Mouse (Mus musculus): ENCODE measurements at regions not wholly inside any gene's neighbourhood (a gene's known extent, or its start where the extent isn't known, plus 50 kb on each side); places are given as distances from the start of the nearest gene placed in this dataset.

DNA sequence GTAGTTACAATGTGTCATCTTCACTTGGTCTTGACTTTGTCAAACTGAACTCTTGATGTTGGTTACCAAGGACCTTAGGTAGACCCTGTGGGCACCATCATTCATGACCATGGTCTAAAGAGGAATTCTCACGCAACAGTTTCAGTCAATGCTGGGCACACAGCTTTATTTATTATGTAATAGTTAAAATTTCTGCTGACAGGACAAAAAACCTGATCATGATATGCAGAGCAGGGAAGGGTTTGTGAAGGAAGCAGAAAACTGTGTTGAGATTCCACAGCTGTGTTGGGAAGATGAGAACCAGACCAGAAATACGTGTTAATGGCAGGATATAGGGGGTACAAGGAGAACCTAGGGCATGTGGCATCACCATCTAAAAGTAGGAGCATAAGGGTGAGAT, 100.8 kb downstream of the Nmur2 start:
- WGBS: 83% methylated on average over 2 of the region's 2 CpGs
- Histone ChIP-seq H3K9ac (replicated peaks; ENCODE audit: low read length) (no peak overlapping the region), H3K36me3 (replicated peaks; ENCODE audit: control insufficient read depth, insufficient read depth, low read depth, low read length) (no peaks in the 10 kb centered on the region), H3K4me2 (ENCODE audit: low read depth, low read length) (no peak overlapping the region), H3K27me3 (ENCODE audit: control insufficient read depth, insufficient read depth, low read length) (no peaks in the 10 kb centered on the region), H3K9me3 (replicated peaks; ENCODE audit: control insufficient read depth, low read length) (no peaks in the 10 kb centered on the region), H3K4me3 (ENCODE audit: low read depth, low read length) (no peak overlapping the region), H3K4me1 (ENCODE audit: control insufficient read depth, insufficient read depth, low read length) (no peaks in the 10 kb centered on the region), H3K27ac (replicated peaks; ENCODE audit: low read depth, low read length) (no peak overlapping the region)
- DNase-seq (ENCODE audit: low spot score): no peak
- ATAC-seq (replicated peaks; ENCODE audit: insufficient number of reproducible peaks, low FRiP score, low TSS enrichment, low read depth): no peak

DNA sequence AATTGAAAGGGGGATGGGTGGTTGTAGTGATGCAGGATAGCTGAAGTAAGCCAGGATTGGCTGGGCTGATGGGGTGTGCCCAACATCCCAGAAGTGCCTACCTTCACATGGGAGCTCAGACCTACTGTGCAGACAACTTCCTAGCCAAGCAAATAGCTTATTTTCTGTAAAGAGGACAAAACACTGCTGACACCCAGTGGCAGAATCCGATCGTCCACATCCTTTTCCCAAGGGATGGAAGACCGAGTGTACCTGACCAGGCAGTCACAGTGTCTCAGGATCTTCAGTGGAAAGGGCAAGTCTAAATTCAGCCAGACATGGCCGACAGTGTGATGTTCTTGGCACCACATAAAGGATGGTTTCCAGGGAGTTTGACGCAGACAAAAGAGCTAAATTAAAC, 114.4 kb downstream of the Nmur2 start:
- Histone ChIP-seq H3K9me3 (replicated peaks; ENCODE audit: control insufficient read depth, low read length) (no peaks in the 10 kb centered on the region), H3K4me1 (ENCODE audit: control insufficient read depth, insufficient read depth, low read length) (no peaks in the 10 kb centered on the region), H3K36me3 (replicated peaks; ENCODE audit: control insufficient read depth, insufficient read depth, low read depth, low read length) (no peaks in the 10 kb centered on the region), H3K9ac (replicated peaks; ENCODE audit: low read length) (no peak overlapping the region), H3K4me3 (ENCODE audit: low read depth, low read length) (no peak overlapping the region), H3K27me3 (ENCODE audit: control insufficient read depth, insufficient read depth, low read length) (no peaks in the 10 kb centered on the region), H3K27ac (replicated peaks; ENCODE audit: low read depth, low read length) (no peak overlapping the region), H3K4me2 (ENCODE audit: low read depth, low read length) (no peak overlapping the region)
- no peak for ATAC-seq (replicated peaks; ENCODE audit: insufficient number of reproducible peaks, low FRiP score, low TSS enrichment, low read depth)
- WGBS: 82% methylated on average over 5 of the region's 5 CpGs
- DNase-seq (ENCODE audit: low spot score): no peak

DNA sequence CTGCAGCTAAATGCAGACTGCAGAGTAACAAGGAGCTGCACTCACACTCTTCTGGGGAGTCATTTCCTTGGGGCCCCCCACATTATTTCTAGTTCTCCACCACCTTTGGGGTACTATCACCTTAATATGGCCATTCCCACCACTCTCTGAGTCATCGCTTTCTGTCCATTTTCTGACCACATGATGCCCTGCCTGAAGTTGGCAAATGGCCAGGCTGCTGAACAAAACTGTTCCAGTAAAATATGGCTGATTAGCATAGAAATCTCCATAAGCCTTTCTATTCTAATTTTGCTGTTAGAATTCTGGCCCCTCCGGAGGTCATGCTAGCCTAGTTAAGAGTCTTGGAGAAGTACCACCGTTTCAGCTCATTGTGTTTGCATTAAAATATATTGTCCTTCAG, 121.7 kb downstream of the Nmur2 start:
- DNase-seq (ENCODE audit: low spot score) (no peak), ATAC-seq (replicated peaks; ENCODE audit: insufficient number of reproducible peaks, low FRiP score, low TSS enrichment, low read depth) (no peak)
- Histone ChIP-seq H3K9ac (replicated peaks; ENCODE audit: low read length) (no peak overlapping the region), H3K4me3 (ENCODE audit: low read depth, low read length) (no peak overlapping the region), H3K27me3 (ENCODE audit: control insufficient read depth, insufficient read depth, low read length) (no peaks in the 10 kb centered on the region), H3K4me1 (ENCODE audit: control insufficient read depth, insufficient read depth, low read length) (no peaks in the 10 kb centered on the region), H3K27ac (replicated peaks; ENCODE audit: low read depth, low read length) (no peak overlapping the region), H3K36me3 (replicated peaks; ENCODE audit: control insufficient read depth, insufficient read depth, low read depth, low read length) (no peaks in the 10 kb centered on the region), H3K4me2 (ENCODE audit: low read depth, low read length) (no peak overlapping the region), H3K9me3 (replicated peaks; ENCODE audit: control insufficient read depth, low read length) (no peaks in the 10 kb centered on the region)
- 86% methylated on average over 3 of the region's 3 CpGs for WGBS

DNA sequence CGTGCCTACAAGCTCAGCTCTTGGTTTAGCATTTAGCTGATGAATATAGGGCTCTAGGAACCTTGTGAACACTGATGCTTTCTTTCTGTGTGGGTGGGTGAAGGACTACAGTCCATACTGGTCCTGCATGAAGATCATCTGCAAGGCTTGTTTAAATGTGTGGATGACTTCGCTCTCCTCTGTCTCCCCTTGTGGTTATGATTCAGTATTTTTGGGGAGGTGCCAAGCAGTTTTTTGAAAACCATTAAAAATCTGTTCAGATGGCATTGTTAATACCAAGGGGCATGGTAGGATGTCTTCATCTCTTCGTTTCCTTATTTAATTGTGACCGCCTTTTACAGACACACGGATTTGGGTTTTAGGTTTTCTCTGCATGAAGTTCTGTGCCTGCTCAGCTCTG, 122.4 kb downstream of the Nmur2 start:
- Histone ChIP-seq H3K9ac (replicated peaks; ENCODE audit: low read length) (no peak overlapping the region), H3K36me3 (replicated peaks; ENCODE audit: control insufficient read depth, insufficient read depth, low read depth, low read length) (no peaks in the 10 kb centered on the region), H3K27me3 (ENCODE audit: control insufficient read depth, insufficient read depth, low read length) (no peaks in the 10 kb centered on the region), H3K4me2 (ENCODE audit: low read depth, low read length) (no peak overlapping the region), H3K4me3 (ENCODE audit: low read depth, low read length) (no peak overlapping the region), H3K4me1 (ENCODE audit: control insufficient read depth, insufficient read depth, low read length) (no peaks in the 10 kb centered on the region), H3K27ac (replicated peaks; ENCODE audit: low read depth, low read length) (no peak overlapping the region), H3K9me3 (replicated peaks; ENCODE audit: control insufficient read depth, low read length) (no peaks in the 10 kb centered on the region)
- no peak for ATAC-seq (replicated peaks; ENCODE audit: insufficient number of reproducible peaks, low FRiP score, low TSS enrichment, low read depth)
- DNase-seq (ENCODE audit: low spot score): no peak
- 84% methylated on average over 5 of the region's 5 CpGs for WGBS

DNA sequence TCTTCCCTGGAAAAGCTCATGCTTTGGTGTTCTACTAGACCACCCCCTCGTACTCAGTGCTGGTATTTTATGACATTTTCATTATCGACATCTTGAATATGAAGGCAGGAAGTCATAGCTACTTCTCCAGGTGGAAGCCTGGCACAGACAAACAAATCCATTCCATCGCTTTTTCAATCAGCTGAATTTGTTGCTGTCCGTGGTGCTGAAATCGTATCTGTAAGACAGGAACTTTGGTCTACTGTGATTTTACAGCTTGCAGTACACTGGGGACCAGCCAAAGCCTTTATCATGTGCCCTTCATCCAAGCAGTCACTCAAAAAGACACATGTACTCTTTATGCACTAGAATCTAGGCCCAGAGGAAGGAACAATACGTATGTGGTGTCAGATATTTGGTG, 143.3 kb downstream of the Nmur2 start:
- 19% methylated on average over 6 of the region's 6 CpGs for WGBS
- no peaks in the 10 kb centered on the region for H3K27me3 ChIP-seq (ENCODE audit: control insufficient read depth, insufficient read depth, low read length)
- no peaks in the 10 kb centered on the region for H3K4me1 ChIP-seq (ENCODE audit: control insufficient read depth, insufficient read depth, low read length)
- H3K36me3 ChIP-seq (replicated peaks; ENCODE audit: control insufficient read depth, insufficient read depth, low read depth, low read length): no peaks in the 10 kb centered on the region
- no peak overlapping the region for H3K27ac ChIP-seq (replicated peaks; ENCODE audit: low read depth, low read length)
- no peaks in the 10 kb centered on the region for H3K9me3 ChIP-seq (replicated peaks; ENCODE audit: control insufficient read depth, low read length)
- no peak overlapping the region for H3K9ac ChIP-seq (replicated peaks; ENCODE audit: low read length)
- H3K4me3 ChIP-seq (ENCODE audit: low read depth, low read length): no peak overlapping the region
- H3K4me2 ChIP-seq (ENCODE audit: low read depth, low read length): no peak overlapping the region
- ATAC-seq (replicated peaks; ENCODE audit: insufficient number of reproducible peaks, low FRiP score, low TSS enrichment, low read depth) (no peak), DNase-seq (ENCODE audit: low spot score) (peak; percentile 86)

DNA sequence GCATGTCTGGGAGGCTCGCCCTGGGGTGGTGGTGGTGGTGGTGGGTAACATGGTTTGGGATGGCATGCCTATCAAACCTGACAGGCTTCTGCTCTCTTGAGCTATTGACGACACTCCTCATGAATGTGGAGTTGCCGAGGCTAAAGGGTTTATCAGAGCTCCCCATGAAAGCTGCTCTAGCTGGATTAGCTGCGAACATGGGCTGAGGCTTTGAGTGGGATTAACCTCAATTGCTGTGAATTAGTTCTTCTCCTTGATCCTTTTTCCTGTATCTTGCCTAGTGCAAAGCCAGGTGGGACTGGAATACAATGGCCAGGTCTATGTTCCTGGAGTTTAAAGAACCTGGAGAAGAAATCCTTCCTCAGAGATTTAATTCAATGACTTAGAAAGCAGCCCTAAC, 150.6 kb downstream of the Nmur2 start:
- Histone ChIP-seq H3K4me3 (ENCODE audit: low read depth, low read length) (no peak overlapping the region), H3K27me3 (ENCODE audit: control insufficient read depth, insufficient read depth, low read length) (no peaks in the 10 kb centered on the region), H3K9ac (replicated peaks; ENCODE audit: low read length) (no peak overlapping the region), H3K27ac (replicated peaks; ENCODE audit: low read depth, low read length) (no peak overlapping the region), H3K9me3 (replicated peaks; ENCODE audit: control insufficient read depth, low read length) (no peaks in the 10 kb centered on the region), H3K4me2 (ENCODE audit: low read depth, low read length) (no peak overlapping the region), H3K36me3 (replicated peaks; ENCODE audit: control insufficient read depth, insufficient read depth, low read depth, low read length) (no peaks in the 10 kb centered on the region), H3K4me1 (ENCODE audit: control insufficient read depth, insufficient read depth, low read length) (no peaks in the 10 kb centered on the region)
- 79% methylated on average over 4 of the region's 4 CpGs for WGBS
- DNase-seq (ENCODE audit: low spot score): no peak
- ATAC-seq (replicated peaks; ENCODE audit: insufficient number of reproducible peaks, low FRiP score, low TSS enrichment, low read depth): no peak

GRCm38 (mm10) chr11:55878631-55879030, 162.2 kb downstream of the Nmur2 start:
- 91% methylated on average over 2 of the region's 2 CpGs for WGBS
- no peaks in the 10 kb centered on the region for H3K9me3 ChIP-seq (replicated peaks; ENCODE audit: control insufficient read depth, low read length)
- H3K4me2 ChIP-seq (ENCODE audit: low read depth, low read length): no peak overlapping the region
- no peak overlapping the region for H3K27ac ChIP-seq (replicated peaks; ENCODE audit: low read depth, low read length)
- DNase-seq (ENCODE audit: low spot score): no peak
- no peaks in the 10 kb centered on the region for H3K27me3 ChIP-seq (ENCODE audit: control insufficient read depth, insufficient read depth, low read length)
- no peak overlapping the region for H3K9ac ChIP-seq (replicated peaks; ENCODE audit: low read length)
- no peak overlapping the region for H3K4me3 ChIP-seq (ENCODE audit: low read depth, low read length)
- no peak for ATAC-seq (replicated peaks; ENCODE audit: insufficient number of reproducible peaks, low FRiP score, low TSS enrichment, low read depth)
- H3K36me3 ChIP-seq (replicated peaks; ENCODE audit: control insufficient read depth, insufficient read depth, low read depth, low read length): no peaks in the 10 kb centered on the region
- H3K4me1 ChIP-seq (ENCODE audit: control insufficient read depth, insufficient read depth, low read length): no peaks in the 10 kb centered on the region

- DNase-seq (ENCODE audit: low spot score) (no peak), ATAC-seq (replicated peaks; ENCODE audit: insufficient number of reproducible peaks, low FRiP score, low TSS enrichment, low read depth) (no peak)
- H3K27me3 ChIP-seq (ENCODE audit: control insufficient read depth, insufficient read depth, low read length): no peaks in the 10 kb centered on the region
- no peaks in the 10 kb centered on the region for H3K36me3 ChIP-seq (replicated peaks; ENCODE audit: control insufficient read depth, insufficient read depth, low read depth, low read length)
- no peak overlapping the region for H3K27ac ChIP-seq (replicated peaks; ENCODE audit: low read depth, low read length)
- H3K4me1 ChIP-seq (ENCODE audit: control insufficient read depth, insufficient read depth, low read length): no peaks in the 10 kb centered on the region
- H3K4me2 ChIP-seq (ENCODE audit: low read depth, low read length): no peak overlapping the region
- no peaks in the 10 kb centered on the region for H3K9me3 ChIP-seq (replicated peaks; ENCODE audit: control insufficient read depth, low read length)
- WGBS: 83% methylated on average over 2 of the region's 2 CpGs
- H3K9ac ChIP-seq (replicated peaks; ENCODE audit: low read length): no peak overlapping the region
- no peak overlapping the region for H3K4me3 ChIP-seq (ENCODE audit: low read depth, low read length)
Observed at GRCm38 (mm10) chr11:55867141-55867540, 173.7 kb downstream of the Nmur2 start.

GRCm38 (mm10) chr11:55859230-55859629, 181.6 kb downstream of the Nmur2 start:
- Histone ChIP-seq H3K4me1 (ENCODE audit: control insufficient read depth, insufficient read depth, low read length) (no peaks in the 10 kb centered on the region), H3K9me3 (replicated peaks; ENCODE audit: control insufficient read depth, low read length) (no peaks in the 10 kb centered on the region), H3K27ac (replicated peaks; ENCODE audit: low read depth, low read length) (no peak overlapping the region), H3K36me3 (replicated peaks; ENCODE audit: control insufficient read depth, insufficient read depth, low read depth, low read length) (no peaks in the 10 kb centered on the region), H3K9ac (replicated peaks; ENCODE audit: low read length) (no peak overlapping the region), H3K4me3 (ENCODE audit: low read depth, low read length) (no peak overlapping the region), H3K27me3 (ENCODE audit: control insufficient read depth, insufficient read depth, low read length) (no peaks in the 10 kb centered on the region), H3K4me2 (ENCODE audit: low read depth, low read length) (no peak overlapping the region)
- 84% methylated on average over 7 of the region's 7 CpGs for WGBS
- no peak for ATAC-seq (replicated peaks; ENCODE audit: insufficient number of reproducible peaks, low FRiP score, low TSS enrichment, low read depth)
- DNase-seq (ENCODE audit: low spot score): no peak
